Mouse (Mus musculus) intestine, embryonic 16.5 days (tissue): ENCODE results near the gene Cpvl. TPM values are rescaled to one million over a fixed set of nuclear protein-coding genes. Genes with fewer than 3 reads are reported as not detected.

Experiments
- ATAC-seq: fragments of 200-750 bp; cut with Nextera tagmentation; 2 replicates; pipeline ENCODE4 v1.8.0; 2017; ENCODE audit warnings: moderate TSS enrichment, moderate library complexity
- H3K27ac ChIP-seq: fragments of 300-500 bp; sonication (generic); 2 replicates; pipeline ENCODE4 v1.5.1; 2014; ENCODE audit warnings: mild to moderate bottlenecking, low read length
- H3K27me3 ChIP-seq: fragments of 300-500 bp; sonication (generic); replicated peaks from 2 replicates; pipeline ENCODE4 v1.6.1; 2014; ENCODE audit warnings: low read length, control low read depth, mixed read lengths; ENCODE audit not compliant: control insufficient read depth, insufficient read depth
- H3K36me3 ChIP-seq: fragments of 300-500 bp; sonication (generic); 2 replicates; pipeline ENCODE4 v1.6.1; 2014; ENCODE audit warnings: low read length, control low read depth; ENCODE audit not compliant: control insufficient read depth, insufficient read depth
- H3K4me1 ChIP-seq: fragments of 300-500 bp; sonication (generic); 2 replicates; pipeline ENCODE4 v1.6.1; 2014; ENCODE audit warnings: low read length, control low read depth, mixed read lengths; ENCODE audit not compliant: control insufficient read depth, insufficient read depth
- H3K4me2 ChIP-seq: fragments of 300-500 bp; sonication (generic); 2 replicates; pipeline ENCODE4 v1.6.1; 2014; ENCODE audit warnings: low read depth, low read length, control low read depth
- H3K4me3 ChIP-seq: fragments of 300-500 bp; sonication (generic); 2 replicates; pipeline ENCODE4 v1.5.1; 2014; ENCODE audit warnings: mild to moderate bottlenecking, low read length
- H3K9ac ChIP-seq: fragments of 300-500 bp; sonication (generic); 2 replicates; pipeline ENCODE4 v1.6.1; 2014; ENCODE audit warnings: low read depth, low read length
- H3K9me3 ChIP-seq: fragments of 300-500 bp; sonication (generic); 2 replicates; pipeline ENCODE4 v1.6.1; 2016; ENCODE audit warnings: low read length, control low read depth; ENCODE audit not compliant: control insufficient read depth
- WGBS: fragments of 180-500 bp; shearing (Covaris S2); extraction: QIAGEN DNeasy Blood & Tissue Kit; methylation state at CpG from one replicate; pipeline ENCODE4 v1.1.7; 2014; 5-methylcytosine and 5-hydroxymethylcytosine counted together
- polyA plus RNA-seq: library from polyadenylated mRNA; unstranded; fragments of >200 nt; fragmentation: Nextera tagmentation; extraction: Ambion mirVana; gene quantifications from 2 replicates; pipeline ENCODE4 v1.2.1, GENCODE M21; 2015

The Cpvl gene
- polyA plus RNA-seq = 0.09 and 0.34 TPM in 2 replicates

DNA sequence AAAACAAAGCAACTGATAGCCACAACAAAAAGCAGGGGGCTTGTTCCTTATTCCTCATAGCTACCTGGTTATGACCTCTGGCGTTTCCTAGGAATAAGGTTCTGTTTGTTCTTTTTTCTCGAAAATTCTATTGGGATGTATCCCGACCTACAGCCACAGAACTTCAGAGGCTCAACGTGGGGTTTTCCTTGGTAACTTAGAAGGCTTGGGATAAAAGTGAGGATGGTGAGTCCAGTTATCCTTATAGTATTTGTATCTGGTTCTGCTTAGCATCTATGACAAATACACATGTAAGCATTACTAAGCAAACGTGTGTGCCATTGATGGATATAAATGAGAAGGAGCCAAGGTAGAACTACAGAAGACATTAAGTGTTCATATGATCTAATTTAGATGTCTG is at the start of gene Cpvl:
Cpvl (minus strand) TSS at position 101 of the 400 bp plus-strand sequence.
- peaks cover 15% of the 10 kb centered on the region for H3K4me1 ChIP-seq

DNA sequence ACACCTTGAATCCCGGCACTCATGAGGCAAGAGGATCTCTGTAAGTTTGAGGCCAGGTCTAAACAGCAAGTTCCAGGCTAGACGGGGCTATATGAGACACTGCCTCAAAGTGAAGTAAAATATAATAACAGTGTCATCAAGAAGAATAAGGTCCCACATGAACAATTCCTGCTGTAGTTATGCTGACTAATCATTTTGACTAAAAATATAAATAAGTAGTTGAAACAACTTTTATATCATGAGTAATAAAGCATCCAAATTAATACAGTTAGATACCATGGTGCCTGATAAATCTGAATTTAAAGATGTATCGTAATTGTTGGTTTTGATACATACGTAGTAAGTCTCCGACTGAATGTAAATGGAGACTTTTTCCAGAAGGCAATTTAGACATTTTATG is 45.4 kb upstream of the Cpvl start:
- Histone ChIP-seq H3K4me1 (no peaks in the 10 kb centered on the region), H3K4me2 (no peak overlapping the region), H3K36me3 (no peaks in the 10 kb centered on the region), H3K4me3 (no peak overlapping the region), H3K9ac (no peak overlapping the region), H3K27me3 (no peaks in the 10 kb centered on the region), H3K9me3 (no peaks in the 10 kb centered on the region), H3K27ac (no peak overlapping the region)
- ATAC-seq = no peak
- 91% methylated on average over 5 of the region's 5 CpGs for WGBS

More for the DNA sequence above, at the start of gene Cpvl:
- H3K4me2 ChIP-seq = no peak within 1 kb of the TSS
- 71% methylated on average over 5 of the region's 5 CpGs for WGBS
- no peak within 1 kb of the TSS for H3K27ac ChIP-seq
- H3K27me3 ChIP-seq = no peaks in the 10 kb centered on the region
- no peak within 1 kb of the TSS for H3K9ac ChIP-seq
- H3K36me3 ChIP-seq = no peaks in the 10 kb centered on the region
- no peak for ATAC-seq
- H3K4me3 ChIP-seq = no peak within 1 kb of the TSS
- no peaks in the 10 kb centered on the region for H3K9me3 ChIP-seq

DNA sequence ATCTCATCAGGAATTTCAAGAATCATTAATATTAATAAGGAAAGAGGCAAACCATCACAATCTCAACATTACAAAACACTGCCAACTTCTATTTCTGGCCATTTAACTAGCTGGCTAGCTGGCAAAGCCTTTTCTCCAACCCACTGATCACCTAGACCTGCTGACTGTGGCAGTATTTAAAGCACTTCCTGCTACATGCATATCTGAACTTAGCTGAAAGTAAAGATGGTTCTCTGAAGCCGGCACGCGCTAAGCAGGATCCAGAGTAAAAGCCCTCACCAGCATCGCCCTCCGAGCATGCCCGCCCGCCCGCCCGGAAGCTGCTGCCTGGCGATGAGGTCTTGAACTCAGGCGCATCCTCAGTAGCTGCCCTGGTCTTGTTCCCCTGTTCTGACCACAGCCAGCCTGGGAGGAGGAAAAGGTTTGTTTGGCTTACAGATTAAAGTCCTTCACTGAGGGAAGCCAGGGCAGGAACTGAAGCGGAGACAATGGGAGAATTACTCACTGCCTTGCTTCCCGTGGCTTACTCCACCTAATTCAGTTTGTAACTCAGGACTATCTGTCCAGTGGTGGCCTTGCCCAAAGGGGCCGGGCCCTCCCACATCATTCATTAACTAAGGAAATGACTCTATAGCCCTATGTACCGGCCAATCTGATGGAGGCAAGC is 42.8 kb upstream of the Cpvl start:
- Histone ChIP-seq H3K4me1 (no peaks in the 10 kb centered on the region), H3K27ac (peak overlapping the region; percentile 34; the same call in 1 of the 2 replicates), H3K36me3 (no peaks in the 10 kb centered on the region), H3K4me2 (peak overlapping the region; percentile 40), H3K27me3 (no peaks in the 10 kb centered on the region), H3K9me3 (no peaks in the 10 kb centered on the region), H3K4me3 (peak overlapping the region; percentile 12; the same call in 1 of the 2 replicates), H3K9ac (no peak overlapping the region)
- 47% methylated on average over 15 of the region's 15 CpGs for WGBS
- ATAC-seq = peak; percentile 88

DNA sequence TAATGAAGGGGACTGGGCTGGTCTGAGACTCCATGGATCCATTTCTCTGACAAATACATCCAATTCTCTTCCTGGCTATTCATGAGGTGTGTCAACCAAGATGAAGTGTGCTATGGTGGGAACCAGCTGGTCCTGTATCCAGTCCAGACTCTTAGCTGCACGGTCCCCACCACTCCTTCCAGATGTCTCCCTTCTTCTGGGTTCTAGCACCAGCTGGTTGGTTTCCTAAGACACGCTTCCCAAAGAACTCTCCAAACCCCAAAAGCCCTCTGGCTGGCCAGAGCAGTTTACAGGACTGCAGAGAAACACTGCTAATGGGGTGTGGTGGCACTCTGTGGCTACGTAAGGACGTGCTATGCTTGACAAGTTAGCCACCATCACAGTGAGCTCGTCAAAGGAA is 40.4 kb upstream of the Cpvl start:
- Histone ChIP-seq H3K27ac (no peak overlapping the region), H3K4me1 (no peaks in the 10 kb centered on the region), H3K9me3 (no peaks in the 10 kb centered on the region), H3K36me3 (no peaks in the 10 kb centered on the region), H3K4me3 (no peak overlapping the region), H3K9ac (no peak overlapping the region), H3K27me3 (no peaks in the 10 kb centered on the region), H3K4me2 (no peak overlapping the region)
- WGBS = 70% methylated on average over 5 of the region's 5 CpGs
- ATAC-seq = no peak

DNA sequence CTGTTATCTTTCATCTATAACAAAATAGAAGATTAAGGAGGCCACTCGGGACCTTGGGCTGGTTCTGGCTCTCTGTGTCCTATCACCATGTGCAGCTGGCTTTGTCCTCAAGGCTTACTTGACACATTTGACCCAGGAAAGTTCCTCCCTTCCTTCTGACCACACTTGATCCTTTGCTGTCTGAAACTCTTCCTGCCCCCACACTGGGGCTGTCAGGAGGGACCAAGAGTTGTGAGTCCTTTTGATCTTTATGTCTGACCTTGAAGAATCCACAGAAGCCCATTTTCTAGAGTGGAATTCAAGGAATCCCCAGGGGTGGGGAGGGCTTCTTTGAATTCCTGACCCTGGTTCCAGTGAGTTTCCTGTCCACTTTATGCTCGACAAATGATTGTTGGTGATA is 39.6 kb upstream of the Cpvl start:
- Histone ChIP-seq H3K9me3 (no peaks in the 10 kb centered on the region), H3K4me2 (no peak overlapping the region), H3K27me3 (no peaks in the 10 kb centered on the region), H3K9ac (no peak overlapping the region), H3K4me1 (no peaks in the 10 kb centered on the region), H3K4me3 (no peak overlapping the region), H3K27ac (no peak overlapping the region), H3K36me3 (no peaks in the 10 kb centered on the region)
- 54% methylated on average over 2 of the region's 2 CpGs for WGBS
- ATAC-seq = no peak

DNA sequence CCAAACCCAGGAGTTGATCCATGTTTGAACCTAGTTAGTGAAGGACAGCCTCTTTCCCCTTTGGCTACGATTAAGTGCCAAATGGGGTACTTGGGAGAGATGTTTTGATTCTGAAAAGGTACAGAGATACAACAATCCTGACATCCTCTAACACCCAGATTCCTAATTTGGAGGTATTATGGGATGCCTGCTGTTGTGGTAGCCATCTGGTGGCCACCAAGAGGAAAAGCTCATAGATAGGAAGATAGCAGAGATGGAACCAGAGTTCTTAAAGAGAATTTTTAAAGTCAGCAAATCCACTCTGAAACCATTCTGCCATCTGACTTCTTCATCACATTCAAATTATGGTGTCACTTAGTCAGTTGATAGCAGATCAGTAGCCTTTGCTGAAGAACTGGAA is 33.7 kb upstream of the Cpvl start:
- H3K27ac ChIP-seq = no peak overlapping the region
- H3K4me3 ChIP-seq = no peak overlapping the region
- H3K27me3 ChIP-seq = no peaks in the 10 kb centered on the region; the same call in 1 of the 2 replicates
- ATAC-seq = no peak
- H3K4me2 ChIP-seq = no peak overlapping the region
- no peak overlapping the region for H3K9ac ChIP-seq
- no peaks in the 10 kb centered on the region for H3K36me3 ChIP-seq
- no peaks in the 10 kb centered on the region for H3K4me1 ChIP-seq
- no peaks in the 10 kb centered on the region for H3K9me3 ChIP-seq
- 98% methylated on average over 1 of the region's 1 CpGs for WGBS

DNA sequence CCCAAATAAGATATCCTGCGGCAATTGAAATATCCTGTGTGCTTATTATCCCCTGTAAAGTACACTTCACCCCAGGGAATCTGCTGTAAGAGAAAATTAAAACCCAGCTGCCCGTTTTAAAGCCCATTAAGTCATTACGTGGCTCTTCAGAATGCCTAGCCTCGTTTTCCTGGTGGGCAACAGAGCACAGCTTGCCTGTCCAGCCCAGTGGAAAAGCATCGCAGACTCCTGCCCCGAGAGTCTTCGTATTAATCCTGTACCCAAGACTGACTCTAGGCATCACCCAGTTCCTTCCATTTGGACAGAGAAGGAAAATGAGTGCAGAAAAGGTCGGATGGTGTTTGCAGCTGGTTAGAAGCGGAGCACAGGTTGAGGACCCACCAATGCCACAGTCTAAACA is 31.9 kb upstream of the Cpvl start:
- Histone ChIP-seq H3K4me1 (no peaks in the 10 kb centered on the region), H3K4me3 (no peak overlapping the region), H3K9me3 (no peaks in the 10 kb centered on the region), H3K9ac (no peak overlapping the region), H3K27ac (no peak overlapping the region), H3K4me2 (no peak overlapping the region), H3K36me3 (no peaks in the 10 kb centered on the region), H3K27me3 (no peaks in the 10 kb centered on the region; the same call in 1 of the 2 replicates)
- WGBS = 74% methylated on average over 9 of the region's 9 CpGs
- ATAC-seq = no peak

DNA sequence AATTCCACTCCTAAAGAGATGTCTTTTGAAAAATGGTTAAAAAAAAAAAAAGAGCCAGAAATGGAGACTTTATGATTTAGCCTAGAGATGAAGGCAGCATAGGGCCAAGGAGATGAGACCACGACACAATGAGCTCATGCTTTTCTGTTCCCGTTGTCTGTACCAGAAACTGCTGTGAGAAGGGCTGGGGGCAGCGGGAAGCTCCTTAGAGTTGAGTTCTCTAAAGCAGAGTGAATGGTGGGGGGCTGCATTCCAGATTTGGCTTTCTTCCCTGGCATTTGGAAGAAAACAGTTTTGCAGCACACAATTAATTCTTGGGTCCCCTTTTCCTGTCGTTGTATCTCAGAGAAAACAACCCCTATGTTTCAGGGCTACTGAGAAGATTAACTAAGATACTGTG is 30.8 kb upstream of the Cpvl start:
- H3K9me3 ChIP-seq = no peaks in the 10 kb centered on the region
- 66% methylated on average over 4 of the region's 4 CpGs for WGBS
- no peak overlapping the region for H3K4me3 ChIP-seq
- H3K9ac ChIP-seq = no peak overlapping the region
- H3K4me2 ChIP-seq = no peak overlapping the region
- ATAC-seq = no peak
- no peaks in the 10 kb centered on the region for H3K36me3 ChIP-seq
- no peak overlapping the region for H3K27ac ChIP-seq
- H3K4me1 ChIP-seq = no peaks in the 10 kb centered on the region
- no peaks in the 10 kb centered on the region; the same call in 1 of the 2 replicates for H3K27me3 ChIP-seq

DNA sequence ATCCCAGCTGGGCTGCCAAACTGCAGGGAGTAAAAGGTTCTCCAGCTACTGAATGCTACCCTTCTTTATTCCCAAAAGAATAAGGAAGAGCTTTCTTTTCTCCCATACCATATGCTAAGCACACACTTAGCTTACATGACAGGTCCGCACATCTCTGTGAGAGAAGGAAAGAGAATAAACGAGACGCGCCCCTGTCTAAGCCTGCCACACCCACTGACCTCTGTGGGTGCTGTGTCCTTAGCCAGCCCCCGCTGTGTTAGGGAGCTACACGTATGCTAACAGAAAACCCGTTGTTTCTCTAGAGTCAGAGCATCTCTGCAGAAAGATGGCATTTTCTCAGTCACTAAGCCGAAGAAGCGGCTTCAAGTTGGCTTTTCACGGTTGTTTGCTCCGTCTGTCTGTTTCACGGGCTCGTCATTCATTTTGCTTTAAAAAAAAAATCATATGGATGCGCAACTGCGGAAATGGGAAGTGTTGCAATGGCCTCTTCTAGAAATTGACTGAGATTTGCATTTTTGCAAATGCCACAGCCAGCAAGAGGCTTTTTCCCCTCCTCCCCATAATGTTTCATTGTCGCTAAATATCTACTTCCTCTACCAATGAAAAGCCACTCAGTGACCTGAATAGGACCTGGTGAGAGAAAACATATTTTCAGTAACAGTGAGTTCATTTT is 30.1 kb upstream of the Cpvl start:
- no peak for ATAC-seq
- Histone ChIP-seq H3K4me2 (no peak overlapping the region), H3K9ac (no peak overlapping the region), H3K9me3 (no peaks in the 10 kb centered on the region), H3K4me1 (no peaks in the 10 kb centered on the region), H3K27me3 (no peaks in the 10 kb centered on the region; the same call in 1 of the 2 replicates), H3K36me3 (no peaks in the 10 kb centered on the region), H3K27ac (no peak overlapping the region), H3K4me3 (no peak overlapping the region)
- WGBS = 75% methylated on average over 16 of the region's 16 CpGs
